Mouse (Mus musculus) midbrain, embryonic 10.5 days (tissue): ENCODE results near the gene Pon3. TPM values are rescaled to one million over a fixed set of nuclear protein-coding genes. Genes with fewer than 3 reads are reported as not detected.
A peak's percentile ranks its signal among the peaks of the same experiment; 100 is the strongest.

ENCODE experiments used
- DNase-seq: peaks from one replicate; pipeline ENCODE4 v3.0.0-alpha.2; 2017; ENCODE audit warnings: low spot score
- H3K27ac ChIP-seq: fragments of 300-500 bp; sonication (generic); replicated peaks from 2 replicates; pipeline ENCODE4 v1.5.1; 2016; ENCODE audit warnings: mild to moderate bottlenecking
- H3K27me3 ChIP-seq: fragments of 300-500 bp; sonication (generic); 2 replicates; pipeline ENCODE4 v1.6.1; 2016; ENCODE audit warnings: low read depth, mild to moderate bottlenecking; ENCODE audit not compliant: poor library complexity, severe bottlenecking
- H3K36me3 ChIP-seq: fragments of 300-500 bp; sonication (generic); 2 replicates; pipeline ENCODE4 v1.6.1; 2016; ENCODE audit warnings: mild to moderate bottlenecking, moderate library complexity
- H3K4me1 ChIP-seq: fragments of 300-500 bp; sonication (generic); 2 replicates; pipeline ENCODE4 v1.6.1; 2016
- H3K4me3 ChIP-seq: fragments of 300-500 bp; sonication (generic); 2 replicates; pipeline ENCODE4 v1.5.1; 2016; ENCODE audit warnings: mild to moderate bottlenecking, moderate library complexity
- H3K9me3 ChIP-seq: fragments of 300-500 bp; sonication (generic); replicated peaks from 2 replicates; pipeline ENCODE4 v1.6.1; 2016; ENCODE audit warnings: mild to moderate bottlenecking
- WGBS: fragments of 180-500 bp; shearing (Covaris S2); methylation state at CpG from one replicate; pipeline ENCODE4 v1.1.7; 2016; 5-methylcytosine and 5-hydroxymethylcytosine counted together
- polyA plus RNA-seq: library from polyadenylated mRNA; unstranded; fragments of >200 nt; fragmentation: Nextera tagmentation; extraction: Ambion mirVana; gene quantifications from 2 replicates; pipeline ENCODE4 v1.2.1, GENCODE M21; 2016

Gene Pon3
- polyA plus RNA-seq: 5.6 and 5.9 TPM in 2 replicates

- DNase-seq: peak; percentile 39
- WGBS: 14% methylated on average over 16 of the region's 16 CpGs
- no peaks in the 10 kb centered on the region for H3K27me3 ChIP-seq
Observed at GRCm38 (mm10) chr6:5255722-5256451, at the start of gene Pon3. Gene Pon3, minus strand, starts transcription at chr6:5256286.

GRCm38 (mm10) chr6:5304956-5305355 is 48.9 kb upstream of the Pon3 start:
- 91% methylated on average over 8 of the region's 8 CpGs for WGBS
- H3K27me3 ChIP-seq: peaks cover 1% of the 10 kb centered on the region; the same call in 1 of the 2 replicates
- no peak for DNase-seq
- no peaks in the 10 kb centered on the region for H3K36me3 ChIP-seq
- H3K27ac ChIP-seq: no peak overlapping the region
- no peak overlapping the region for H3K4me3 ChIP-seq
- no peaks in the 10 kb centered on the region for H3K4me1 ChIP-seq
- H3K9me3 ChIP-seq: no peaks in the 10 kb centered on the region

More at GRCm38 (mm10) chr6:5255722-5256451, at the start of gene Pon3:
- Histone ChIP-seq H3K9me3 (no peaks in the 10 kb centered on the region), H3K27ac (peak within 1 kb of the TSS; percentile 71), H3K4me1 (peaks cover 14% of the 10 kb centered on the region), H3K36me3 (no peaks in the 10 kb centered on the region), H3K4me3 (peak within 1 kb of the TSS; percentile 44)

- peaks cover 23% of the 10 kb centered on the region; the same call in 1 of the 2 replicates for H3K27me3 ChIP-seq
- no peak overlapping the region for H3K27ac ChIP-seq
- H3K36me3 ChIP-seq: no peaks in the 10 kb centered on the region
- H3K4me1 ChIP-seq: peaks cover 16% of the 10 kb centered on the region
- H3K9me3 ChIP-seq: no peaks in the 10 kb centered on the region
- no peak for DNase-seq
- H3K4me3 ChIP-seq: no peak overlapping the region
- 92% methylated on average over 8 of the region's 8 CpGs for WGBS
Observed at GRCm38 (mm10) chr6:5300629-5301028, 44.5 kb upstream of the Pon3 start.

GRCm38 (mm10) chr6:5299561-5299960 is 43.5 kb upstream of the Pon3 start:
- Histone ChIP-seq H3K27ac (no peak overlapping the region), H3K9me3 (no peaks in the 10 kb centered on the region), H3K4me3 (no peak overlapping the region), H3K27me3 (peaks cover 23% of the 10 kb centered on the region; the same call in 1 of the 2 replicates), H3K36me3 (no peaks in the 10 kb centered on the region), H3K4me1 (peaks cover 16% of the 10 kb centered on the region)
- 71% methylated on average over 5 of the region's 5 CpGs for WGBS
- DNase-seq: no peak

- peak; percentile 83 for DNase-seq
- H3K4me1 ChIP-seq: peaks cover 16% of the 10 kb centered on the region
- 1% methylated on average over 39 of the region's 47 CpGs for WGBS
- no peaks in the 10 kb centered on the region for H3K9me3 ChIP-seq
- H3K27ac ChIP-seq: peak within 1 kb of the TSS; percentile 90
- H3K27me3 ChIP-seq: peaks cover 23% of the 10 kb centered on the region; the same call in 1 of the 2 replicates
- H3K4me3 ChIP-seq: peak within 1 kb of the TSS; percentile 69
- no peaks in the 10 kb centered on the region for H3K36me3 ChIP-seq
Observed at GRCm38 (mm10) chr6:5298092-5298554, 42.0 kb upstream of the Pon3 start, which contains the start of gene Pon2. Gene Pon2, minus strand, starts transcription at chr6:5298455.

GRCm38 (mm10) chr6:5297321-5298091 is 41.4 kb upstream of the Pon3 start:
- peak; percentile 51 for DNase-seq
- H3K36me3 ChIP-seq: no peaks in the 10 kb centered on the region
- peak overlapping the region; percentile 69 for H3K4me3 ChIP-seq
- WGBS: 9% methylated on average over 24 of the region's 25 CpGs
- H3K27ac ChIP-seq: peak overlapping the region; percentile 90
- H3K4me1 ChIP-seq: peaks cover 16% of the 10 kb centered on the region
- H3K27me3 ChIP-seq: peaks cover 23% of the 10 kb centered on the region; the same call in 1 of the 2 replicates
- H3K9me3 ChIP-seq: no peaks in the 10 kb centered on the region

GRCm38 (mm10) chr6:5296067-5296466 is 40.0 kb upstream of the Pon3 start:
- peaks cover 23% of the 10 kb centered on the region; the same call in 1 of the 2 replicates for H3K27me3 ChIP-seq
- WGBS: 98% methylated on average over 7 of the region's 7 CpGs
- H3K27ac ChIP-seq: no peak overlapping the region
- no peaks in the 10 kb centered on the region for H3K36me3 ChIP-seq
- no peak for DNase-seq
- H3K4me1 ChIP-seq: peaks cover 19% of the 10 kb centered on the region
- H3K9me3 ChIP-seq: no peaks in the 10 kb centered on the region
- no peak overlapping the region for H3K4me3 ChIP-seq

- no peak for DNase-seq
- Histone ChIP-seq H3K27me3 (peaks cover 21% of the 10 kb centered on the region; the same call in 1 of the 2 replicates), H3K27ac (no peak overlapping the region), H3K4me1 (peaks cover 19% of the 10 kb centered on the region), H3K36me3 (no peaks in the 10 kb centered on the region), H3K4me3 (no peak overlapping the region), H3K9me3 (no peaks in the 10 kb centered on the region)
- 93% methylated on average over 16 of the region's 16 CpGs for WGBS
Observed at GRCm38 (mm10) chr6:5294659-5295449, 38.8 kb upstream of the Pon3 start.

GRCm38 (mm10) chr6:5292841-5293240 is 36.8 kb upstream of the Pon3 start:
- Histone ChIP-seq H3K27ac (no peak overlapping the region), H3K4me1 (peaks cover 20% of the 10 kb centered on the region), H3K27me3 (0 out of 2 replicates have a peak, but pooled peaks cover 11% of the 10 kb centered on the region), H3K36me3 (no peaks in the 10 kb centered on the region), H3K4me3 (no peak overlapping the region), H3K9me3 (no peaks in the 10 kb centered on the region)
- DNase-seq: no peak
- WGBS: 84% methylated on average over 5 of the region's 5 CpGs

GRCm38 (mm10) chr6:5291450-5291849 is 35.4 kb upstream of the Pon3 start:
- 0 out of 2 replicates have a peak, but pooled peaks cover 1% of the 10 kb centered on the region for H3K27me3 ChIP-seq
- H3K4me1 ChIP-seq: peaks cover 11% of the 10 kb centered on the region
- 85% methylated on average over 4 of the region's 4 CpGs for WGBS
- no peak overlapping the region for H3K4me3 ChIP-seq
- H3K9me3 ChIP-seq: no peaks in the 10 kb centered on the region
- DNase-seq: no peak
- H3K36me3 ChIP-seq: no peaks in the 10 kb centered on the region
- H3K27ac ChIP-seq: no peak overlapping the region

GRCm38 (mm10) chr6:5287919-5288318 is 31.8 kb upstream of the Pon3 start:
- DNase-seq: no peak
- Histone ChIP-seq H3K36me3 (no peaks in the 10 kb centered on the region), H3K4me1 (peaks cover 11% of the 10 kb centered on the region), H3K9me3 (no peaks in the 10 kb centered on the region), H3K27me3 (no peaks in the 10 kb centered on the region), H3K4me3 (no peak overlapping the region), H3K27ac (no peak overlapping the region)
- WGBS: 68% methylated on average over 5 of the region's 5 CpGs

GRCm38 (mm10) chr6:5287392-5287791 is 31.3 kb upstream of the Pon3 start:
- no peaks in the 10 kb centered on the region for H3K27me3 ChIP-seq
- peaks cover 11% of the 10 kb centered on the region for H3K4me1 ChIP-seq
- WGBS: 84% methylated on average over 2 of the region's 2 CpGs
- no peak overlapping the region for H3K4me3 ChIP-seq
- H3K9me3 ChIP-seq: no peaks in the 10 kb centered on the region
- no peak overlapping the region for H3K27ac ChIP-seq
- H3K36me3 ChIP-seq: no peaks in the 10 kb centered on the region
- no peak for DNase-seq
